ENCODE assay signal across 28 mouse cellular contexts in the genomic region with DNA sequence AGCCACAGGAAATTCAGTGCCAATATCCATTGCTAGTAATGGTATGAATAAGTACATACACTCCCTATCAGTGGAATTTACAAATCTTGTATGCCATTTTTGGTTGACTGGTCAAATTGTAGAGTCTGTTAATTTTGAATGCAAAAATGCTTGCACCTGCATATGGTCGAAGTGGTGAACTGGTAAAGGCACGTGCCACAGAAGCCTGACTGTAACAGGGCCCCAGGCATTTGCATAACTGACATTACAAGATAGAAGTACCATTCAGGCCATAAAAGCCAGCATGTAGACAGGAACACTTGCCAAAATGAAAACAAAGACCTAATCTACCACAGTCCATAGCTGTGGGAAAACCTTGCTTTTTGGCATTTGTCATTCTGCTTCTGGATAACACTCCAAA. TPM values are rescaled to one million over a fixed set of nuclear protein-coding genes. Genes with fewer than 3 reads are reported as not detected.
A peak's percentile ranks its signal among the peaks of the same experiment; 100 is the strongest.
DNase-seq lines count a peak whose midpoint lies in the region; ATAC-seq and TF ChIP-seq lines count a peak whose summit lies in the region.
"Had no signal": no experiment of that assay in that cellular context is flagged by ENCODE, and none has a peak within 500 bp of the region (broad histone marks: within the 10 kb centered on the region; RNA-seq: fewer than 3 reads in every experiment).

No protein-coding gene starts in this region.

- no peaks in the 10 kb centered on the region for H3K27me3 ChIP-seq in forebrain, embryonic 14.5 days (replicated peaks; ENCODE audit: control insufficient read depth, insufficient read depth, low read length)
- no peaks in the 10 kb centered on the region for H3K27me3 ChIP-seq in forebrain, embryonic 12.5 days
- no peaks in the 10 kb centered on the region for H3K27me3 ChIP-seq in midbrain, postnatal 0 days (ENCODE audit: insufficient read depth, low read length)
- H3K27me3 ChIP-seq: embryonic facial prominence, embryonic 12.5 days; embryonic facial prominence, embryonic 15.5 days; forebrain, embryonic 13.5 days; heart, embryonic 13.5 days; Patski had no signal

- H3K27ac ChIP-seq in forebrain, embryonic 14.5 days (ENCODE audit: low read depth, low read length): no peak overlapping the region
- no peak overlapping the region for H3K27ac ChIP-seq in forebrain, embryonic 12.5 days
- no peak overlapping the region for H3K27ac ChIP-seq in midbrain, postnatal 0 days (ENCODE audit: low read depth, low read length)
- H3K27ac ChIP-seq: embryonic facial prominence, embryonic 12.5 days; embryonic facial prominence, embryonic 15.5 days; forebrain, embryonic 13.5 days; gastrocnemius, adult 2 months; heart, embryonic 10.5 days; heart, embryonic 13.5 days; hindbrain, embryonic 14.5 days; hindbrain, postnatal 0 days had no signal

- no peak for ATAC-seq in forebrain, embryonic 14.5 days
- ATAC-seq in forebrain, embryonic 12.5 days (ENCODE audit: low FRiP score): no peak
- no peak for ATAC-seq in midbrain, postnatal 0 days (ENCODE audit: low FRiP score)
- ATAC-seq: CD4-positive, CD25-positive, alpha-beta regulatory T cell, adult 4 months; forebrain, embryonic 13.5 days; forebrain, postnatal 0 days; hindbrain, postnatal 0 days; Patski had no signal

- peak; percentile 8 for DNase-seq in forebrain, embryonic 14.5 days (ENCODE audit: low spot score)
- peak; percentile 8 to 10 for DNase-seq in kidney, postnatal 36 days
- no peak for DNase-seq in kidney, adult 9 months
- DNase-seq in A20 (ENCODE audit: low read depth, low spot score): peak; percentile 62
- peak; percentile 78 for DNase-seq in Muller cell, postnatal 12 days (ENCODE audit: inconsistent ontology term)
- DNase-seq in embryo, embryonic 10 days (ENCODE audit: low spot score): no peak
- no peak for DNase-seq in midbrain, postnatal 0 days (ENCODE audit: low spot score)
- DNase-seq: adrenal gland, postnatal 10 days; adrenal gland, postnatal 36 days; cerebellum, adult 18-20 months; cerebellum, adult 9-10 months; cerebellum, postnatal 14 days; forebrain, postnatal 0 days; gastrocnemius, adult 2 months; gastrocnemius, postnatal 14 days; heart, adult 18-20 months; heart, postnatal 14 days; heart, postnatal 4 days had no signal

- no peak for TF ChIP-seq CTCF in midbrain, postnatal 0 days (IDR thresholded peaks at IDR 0.05)

- 51% methylated on average over 2 of the region's 2 CpGs for WGBS in forebrain, embryonic 14.5 days
- WGBS in forebrain, embryonic 12.5 days: 77% methylated on average over 2 of the region's 2 CpGs
- 52% methylated on average over 2 of the region's 2 CpGs for WGBS in midbrain, postnatal 0 days

- no peak overlapping the region for H3K4me3 ChIP-seq in forebrain, embryonic 14.5 days (ENCODE audit: low read depth, low read length)
- H3K4me3 ChIP-seq in forebrain, embryonic 12.5 days (replicated peaks): no peak overlapping the region
- no peak overlapping the region for H3K4me3 ChIP-seq in midbrain, postnatal 0 days (ENCODE audit: low read depth, low read length)
- H3K4me3 ChIP-seq: embryonic facial prominence, embryonic 12.5 days; embryonic facial prominence, embryonic 15.5 days; forebrain, embryonic 13.5 days; gastrocnemius, adult 2 months; heart, embryonic 10.5 days; heart, embryonic 13.5 days had no signal

- peaks cover 7% of the 10 kb centered on the region; the same call in 1 of the 2 replicates for H3K9me3 ChIP-seq in forebrain, embryonic 14.5 days (replicated peaks; ENCODE audit: control insufficient read depth, low read length)
- peaks cover 7% of the 10 kb centered on the region for H3K9me3 ChIP-seq in forebrain, embryonic 12.5 days
- H3K9me3 ChIP-seq in midbrain, postnatal 0 days (ENCODE audit: low read length): 0 out of 2 replicates have a peak, but pooled peaks cover 4% of the 10 kb centered on the region
- H3K9me3 ChIP-seq: heart, embryonic 10.5 days had no signal

- no peaks in the 10 kb centered on the region for H3K36me3 ChIP-seq in forebrain, embryonic 14.5 days (ENCODE audit: control insufficient read depth, insufficient read depth, low read length)
- H3K36me3 ChIP-seq in forebrain, embryonic 12.5 days (replicated peaks): no peaks in the 10 kb centered on the region
- H3K36me3 ChIP-seq in midbrain, postnatal 0 days (ENCODE audit: insufficient read depth, low read length): no peaks in the 10 kb centered on the region
- H3K36me3 ChIP-seq: embryonic facial prominence, embryonic 12.5 days; embryonic facial prominence, embryonic 15.5 days had no signal

- no peaks in the 10 kb centered on the region for H3K4me1 ChIP-seq in forebrain, embryonic 14.5 days (ENCODE audit: control insufficient read depth, insufficient read depth, low read length)
- no peaks in the 10 kb centered on the region for H3K4me1 ChIP-seq in forebrain, embryonic 12.5 days
- H3K4me1 ChIP-seq in midbrain, postnatal 0 days (ENCODE audit: insufficient read depth, low read length): no peaks in the 10 kb centered on the region
- H3K4me1 ChIP-seq: embryonic facial prominence, embryonic 12.5 days; embryonic facial prominence, embryonic 15.5 days; forebrain, embryonic 13.5 days; heart, embryonic 10.5 days; heart, embryonic 13.5 days had no signal

- no peak overlapping the region for H3K4me2 ChIP-seq in forebrain, embryonic 14.5 days (ENCODE audit: low read length)
- H3K4me2 ChIP-seq in forebrain, embryonic 12.5 days: no peak overlapping the region
- no peak overlapping the region for H3K4me2 ChIP-seq in midbrain, postnatal 0 days (ENCODE audit: low read depth, low read length, poor library complexity, severe bottlenecking)
- H3K4me2 ChIP-seq: embryonic facial prominence, embryonic 12.5 days; embryonic facial prominence, embryonic 15.5 days; forebrain, embryonic 13.5 days; heart, embryonic 13.5 days; hindbrain, embryonic 14.5 days had no signal

- H3K9ac ChIP-seq in forebrain, embryonic 14.5 days (ENCODE audit: low read length): no peak overlapping the region
- no peak overlapping the region for H3K9ac ChIP-seq in forebrain, embryonic 12.5 days
- no peak overlapping the region for H3K9ac ChIP-seq in midbrain, postnatal 0 days (replicated peaks; ENCODE audit: low read length, poor library complexity, severe bottlenecking)
- H3K9ac ChIP-seq: embryonic facial prominence, embryonic 12.5 days; embryonic facial prominence, embryonic 15.5 days; forebrain, embryonic 13.5 days; forebrain, postnatal 0 days; heart, embryonic 13.5 days; hindbrain, embryonic 14.5 days had no signal

RNA-seq across cellular contexts. Expression of a gene that starts 55.3 kb away (rescaled TPM):
- polyA plus RNA-seq in forebrain, embryonic 14.5 days (2014; fragmentation: Nextera tagmentation; extraction: Ambion mirVana): 0.13 TPM in 1 of 2 replicates, not detected in the other
- polyA plus RNA-seq in forebrain, embryonic 12.5 days (2016; fragmentation: Nextera tagmentation; extraction: Ambion mirVana): 0.15 TPM in 1 of 2 replicates, not detected in the other
- 0.57 and 0.82 TPM in 2 replicates for total RNA-seq in midbrain, postnatal 0 days (2014; rRNA removed)
- polyA plus RNA-seq in midbrain, postnatal 0 days (2015; fragmentation: Nextera tagmentation; extraction: Ambion mirVana): 0.12 and 0.35 TPM in 2 replicates
- total RNA-seq: gastrocnemius, adult 2 months had no signal

Comparison
In these comparisons a context has a peak if more than half of its experiments do, and no peak if none do; other contexts are left out.
1. DNase-seq: peak in forebrain, embryonic 14.5 days (single experiment), kidney, postnatal 36 days (2 of 2), A20 (single experiment) and Muller cell, postnatal 12 days (single experiment); none in kidney, adult 9 months (single experiment), embryo, embryonic 10 days (single experiment) and midbrain, postnatal 0 days (single experiment).